Mouse (Mus musculus) limb, embryonic 15.5 days (tissue): ENCODE data around the gene Sesn2. TPM values are rescaled to one million over a fixed set of nuclear protein-coding genes. Genes with fewer than 3 reads are reported as not detected.

ENCODE experiments used
- ATAC-seq: fragments of 200-750 bp; cut with Nextera tagmentation; 2 replicates; pipeline ENCODE4 v1.8.0; 2017; ENCODE audit warnings: low read depth, moderate TSS enrichment; ENCODE audit not compliant: insufficient number of reproducible peaks, low FRiP score, low TSS enrichment
- H3K27ac ChIP-seq: fragments of 300-500 bp; sonication (generic); 2 replicates; pipeline ENCODE4 v1.5.1; 2015; ENCODE audit warnings: moderate library complexity, mild to moderate bottlenecking, inconsistent platforms
- H3K27me3 ChIP-seq: fragments of 300-500 bp; sonication (generic); 2 replicates; pipeline ENCODE4 v1.6.1; 2015; ENCODE audit warnings: inconsistent platforms
- H3K36me3 ChIP-seq: fragments of 300-500 bp; sonication (generic); 2 replicates; pipeline ENCODE4 v1.6.1; 2015; ENCODE audit warnings: inconsistent platforms
- H3K4me1 ChIP-seq: fragments of 300-500 bp; sonication (generic); 2 replicates; pipeline ENCODE4 v1.6.1; 2015; ENCODE audit warnings: inconsistent platforms
- H3K4me2 ChIP-seq: fragments of 300-500 bp; sonication (generic); 2 replicates; pipeline ENCODE4 v1.6.1; 2015; ENCODE audit warnings: mild to moderate bottlenecking, inconsistent platforms
- H3K4me3 ChIP-seq: fragments of 300-500 bp; sonication (generic); 2 replicates; pipeline ENCODE4 v1.5.1; 2015; ENCODE audit warnings: mild to moderate bottlenecking, inconsistent platforms
- H3K9ac ChIP-seq: fragments of 300-500 bp; sonication (generic); 2 replicates; pipeline ENCODE4 v1.6.1; 2015; ENCODE audit warnings: inconsistent platforms
- H3K9me3 ChIP-seq: fragments of 300-500 bp; sonication (generic); 2 replicates; pipeline ENCODE4 v1.6.1; 2016; ENCODE audit warnings: inconsistent platforms
- WGBS: fragments of 180-500 bp; shearing (Covaris S2); methylation state at CpG from one replicate; pipeline ENCODE4 v1.1.7; 2015; 5-methylcytosine and 5-hydroxymethylcytosine counted together
- polyA plus RNA-seq: library from polyadenylated mRNA; unstranded; fragments of >200 nt; fragmentation: Nextera tagmentation; extraction: Ambion mirVana; gene quantifications from 2 replicates; pipeline ENCODE4 v1.2.1, GENCODE M21; 2015

Gene Sesn2
- polyA plus RNA-seq, 1 experiment from 2014 or later: 12.8 TPM

GRCm38 (mm10) chr4:132473411-132473810 is 36.9 kb downstream of the Sesn2 start:
- no peak overlapping the region for H3K27ac ChIP-seq
- H3K9me3 ChIP-seq: no peaks in the 10 kb centered on the region
- H3K27me3 ChIP-seq: no peaks in the 10 kb centered on the region
- H3K4me1 ChIP-seq: no peaks in the 10 kb centered on the region
- H3K9ac ChIP-seq: no peak overlapping the region
- no peak overlapping the region for H3K4me3 ChIP-seq
- 87% methylated on average over 9 of the region's 9 CpGs for WGBS
- ATAC-seq: no peak
- H3K4me2 ChIP-seq: no peak overlapping the region
- no peaks in the 10 kb centered on the region for H3K36me3 ChIP-seq

- no peaks in the 10 kb centered on the region for H3K9me3 ChIP-seq
- H3K27me3 ChIP-seq: no peaks in the 10 kb centered on the region
- H3K4me2 ChIP-seq: no peak overlapping the region
- no peaks in the 10 kb centered on the region for H3K36me3 ChIP-seq
- ATAC-seq: no peak
- no peak overlapping the region for H3K9ac ChIP-seq
- H3K4me3 ChIP-seq: no peak overlapping the region
- H3K27ac ChIP-seq: no peak overlapping the region
- WGBS: 2% methylated on average over 3 of the region's 3 CpGs
- H3K4me1 ChIP-seq: no peaks in the 10 kb centered on the region
Measured at GRCm38 (mm10) chr4:132469873-132470272, 40.4 kb downstream of the Sesn2 start.

- Histone ChIP-seq H3K27me3 (no peaks in the 10 kb centered on the region), H3K4me1 (peaks cover 20% of the 10 kb centered on the region), H3K9ac (no peak overlapping the region), H3K36me3 (peaks cover 21% of the 10 kb centered on the region), H3K27ac (peak overlapping the region; percentile 84; the same call in 1 of the 2 replicates), H3K4me2 (peak overlapping the region; percentile 75), H3K4me3 (peak overlapping the region; percentile 81), H3K9me3 (no peaks in the 10 kb centered on the region)
- peak; percentile 35 for ATAC-seq
- WGBS: 1% methylated on average over 5 of the region's 5 CpGs
Measured at GRCm38 (mm10) chr4:132464255-132464613, 46.1 kb downstream of the Sesn2 start.

GRCm38 (mm10) chr4:132463430-132464254 is 46.7 kb downstream of the Sesn2 start, which contains the start of gene Med18:
TSS of gene Med18 (minus strand) at chr4:132463921.
- H3K27ac ChIP-seq: peak within 1 kb of the TSS; percentile 84
- H3K9ac ChIP-seq: peak within 1 kb of the TSS; percentile 70
- WGBS: under 1% methylated on average over 44 of the region's 44 CpGs
- H3K4me1 ChIP-seq: peaks cover 20% of the 10 kb centered on the region
- no peaks in the 10 kb centered on the region for H3K27me3 ChIP-seq
- H3K4me2 ChIP-seq: peak within 1 kb of the TSS; percentile 75
- peaks cover 24% of the 10 kb centered on the region for H3K36me3 ChIP-seq
- no peaks in the 10 kb centered on the region for H3K9me3 ChIP-seq
- ATAC-seq: peak; percentile 86
- H3K4me3 ChIP-seq: peak within 1 kb of the TSS; percentile 81

- Histone ChIP-seq H3K27me3 (no peaks in the 10 kb centered on the region), H3K4me3 (peak overlapping the region; percentile 81), H3K9ac (peak overlapping the region; percentile 70), H3K4me2 (peak overlapping the region; percentile 75), H3K36me3 (peaks cover 31% of the 10 kb centered on the region), H3K27ac (peak overlapping the region; percentile 84; the same call in 1 of the 2 replicates), H3K9me3 (no peaks in the 10 kb centered on the region), H3K4me1 (peaks cover 20% of the 10 kb centered on the region)
- no peak for ATAC-seq
- 6% methylated on average over 11 of the region's 11 CpGs for WGBS
Measured at GRCm38 (mm10) chr4:132462836-132463235, 47.5 kb downstream of the Sesn2 start.

DNA sequence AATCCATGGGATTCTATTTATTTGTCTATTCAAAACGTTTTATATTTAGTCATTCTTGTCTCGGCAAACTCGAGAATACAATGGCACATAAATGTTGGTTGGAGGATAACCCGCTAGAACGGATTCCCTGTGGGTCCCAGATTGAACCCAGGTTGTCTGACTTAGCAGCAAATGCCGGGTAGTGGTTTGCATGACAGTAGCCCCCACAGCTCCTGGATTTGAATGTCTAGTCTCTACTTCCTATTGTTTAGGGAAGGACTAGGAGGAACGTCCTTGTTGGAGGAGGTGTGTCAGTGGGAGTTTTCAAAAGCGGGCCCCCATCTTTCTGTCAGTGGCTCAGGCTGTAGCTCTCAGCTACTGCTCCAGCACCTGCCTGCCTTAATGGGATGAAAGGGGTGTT is 50.1 kb downstream of the Sesn2 start:
- ATAC-seq: no peak
- 90% methylated on average over 8 of the region's 8 CpGs for WGBS
- Histone ChIP-seq H3K9me3 (no peaks in the 10 kb centered on the region), H3K4me3 (no peak overlapping the region), H3K36me3 (peaks cover 43% of the 10 kb centered on the region), H3K27me3 (no peaks in the 10 kb centered on the region), H3K4me1 (peaks cover 20% of the 10 kb centered on the region), H3K4me2 (no peak overlapping the region), H3K27ac (no peak overlapping the region), H3K9ac (no peak overlapping the region)

- 89% methylated on average over 6 of the region's 6 CpGs for WGBS
- Histone ChIP-seq H3K4me2 (no peak overlapping the region), H3K27me3 (no peaks in the 10 kb centered on the region), H3K9ac (no peak overlapping the region), H3K36me3 (peaks cover 35% of the 10 kb centered on the region), H3K4me3 (no peak overlapping the region), H3K27ac (peak overlapping the region; percentile 72), H3K9me3 (no peaks in the 10 kb centered on the region), H3K4me1 (no peaks in the 10 kb centered on the region)
- no peak for ATAC-seq
Measured at GRCm38 (mm10) chr4:132455561-132455960, 54.7 kb downstream of the Sesn2 start.

- peak overlapping the region; percentile 72 for H3K27ac ChIP-seq
- H3K27me3 ChIP-seq: no peaks in the 10 kb centered on the region
- no peaks in the 10 kb centered on the region for H3K9me3 ChIP-seq
- H3K36me3 ChIP-seq: peaks cover 31% of the 10 kb centered on the region
- H3K4me1 ChIP-seq: no peaks in the 10 kb centered on the region
- WGBS: 52% methylated on average over 3 of the region's 3 CpGs
- ATAC-seq: no peak; the same call in 1 of the 2 replicates
- H3K4me2 ChIP-seq: no peak overlapping the region
- no peak overlapping the region for H3K9ac ChIP-seq
- no peak overlapping the region for H3K4me3 ChIP-seq
Measured at GRCm38 (mm10) chr4:132455146-132455545, 55.2 kb downstream of the Sesn2 start.

GRCm38 (mm10) chr4:132454216-132454615 is 56.1 kb downstream of the Sesn2 start:
- H3K9ac ChIP-seq: no peak overlapping the region
- no peak overlapping the region for H3K4me3 ChIP-seq
- ATAC-seq: no peak
- H3K27ac ChIP-seq: no peak overlapping the region
- H3K36me3 ChIP-seq: peaks cover 22% of the 10 kb centered on the region
- no peaks in the 10 kb centered on the region for H3K4me1 ChIP-seq
- H3K4me2 ChIP-seq: no peak overlapping the region
- no peaks in the 10 kb centered on the region for H3K9me3 ChIP-seq
- 85% methylated on average over 6 of the region's 6 CpGs for WGBS
- no peaks in the 10 kb centered on the region for H3K27me3 ChIP-seq

DNA sequence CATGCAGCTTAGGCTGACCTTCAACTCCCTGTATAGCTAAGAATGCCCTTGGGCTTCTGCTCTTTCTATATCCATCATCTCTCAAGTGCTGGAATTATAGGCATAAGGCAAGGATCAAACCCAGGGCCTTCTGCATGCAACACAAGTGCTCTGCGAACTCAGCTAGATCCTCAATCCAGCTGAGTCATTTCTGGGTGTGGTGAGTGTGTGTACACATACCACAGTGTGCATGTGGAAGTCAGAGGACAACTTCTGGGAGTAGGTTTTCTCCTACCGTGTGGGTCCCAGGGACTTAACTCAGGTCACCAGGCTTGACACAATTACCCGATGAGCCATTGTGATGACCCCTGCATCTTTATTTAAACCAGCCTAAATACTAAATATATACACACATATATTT is 60.5 kb downstream of the Sesn2 start:
- no peak for ATAC-seq
- Histone ChIP-seq H3K27me3 (no peaks in the 10 kb centered on the region), H3K9me3 (no peaks in the 10 kb centered on the region), H3K4me3 (no peak overlapping the region), H3K36me3 (no peaks in the 10 kb centered on the region), H3K4me2 (no peak overlapping the region), H3K4me1 (no peaks in the 10 kb centered on the region), H3K9ac (no peak overlapping the region), H3K27ac (no peak overlapping the region)
- 82% methylated on average over 3 of the region's 3 CpGs for WGBS

- Histone ChIP-seq H3K4me1 (no peaks in the 10 kb centered on the region), H3K9ac (no peak overlapping the region), H3K4me2 (no peak overlapping the region), H3K4me3 (no peak overlapping the region), H3K36me3 (no peaks in the 10 kb centered on the region), H3K27me3 (no peaks in the 10 kb centered on the region), H3K27ac (no peak overlapping the region), H3K9me3 (no peaks in the 10 kb centered on the region)
- no peak for ATAC-seq
- WGBS: 77% methylated on average over 12 of the region's 12 CpGs
Measured at GRCm38 (mm10) chr4:132446105-132446504, 64.2 kb downstream of the Sesn2 start.

- Histone ChIP-seq H3K27ac (no peak overlapping the region), H3K9me3 (no peaks in the 10 kb centered on the region), H3K27me3 (no peaks in the 10 kb centered on the region), H3K36me3 (no peaks in the 10 kb centered on the region), H3K9ac (no peak overlapping the region), H3K4me1 (no peaks in the 10 kb centered on the region), H3K4me3 (no peak overlapping the region), H3K4me2 (no peak overlapping the region)
- WGBS: 72% methylated on average over 8 of the region's 8 CpGs
- ATAC-seq: no peak
Measured at GRCm38 (mm10) chr4:132444516-132444915, 65.8 kb downstream of the Sesn2 start.
